Mouse (Mus musculus): ENCODE results near the gene Hbq1a. TPM values are rescaled to one million over a fixed set of nuclear protein-coding genes. Genes with fewer than 3 reads are reported as not detected.

The Hbq1a gene
- polyA plus RNA-seq (2017; shearing (Covaris generic)): not detected

DNA sequence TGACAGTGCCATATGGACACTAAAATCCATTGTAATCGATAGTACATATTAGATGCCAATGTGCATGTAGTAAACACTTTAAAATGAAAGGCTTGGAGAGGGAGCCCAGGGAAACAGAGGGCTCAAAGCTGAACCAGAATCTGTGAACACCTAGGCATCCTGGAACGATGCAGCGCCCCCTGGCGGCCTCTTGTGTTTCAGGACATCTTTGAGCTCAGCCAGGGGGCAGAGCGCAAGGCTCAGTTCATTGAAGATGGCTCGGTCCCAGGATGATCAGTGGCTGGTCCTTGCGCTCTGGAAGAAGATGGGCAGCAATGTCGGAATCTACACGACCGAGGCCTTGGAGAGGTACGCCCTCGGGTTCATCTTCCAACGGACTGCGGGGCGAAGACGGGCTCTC, at the start of gene Hbq1a:
Gene Hbq1a (plus strand): TSS at position 205 of the 400 bp plus-strand sequence.

DNA sequence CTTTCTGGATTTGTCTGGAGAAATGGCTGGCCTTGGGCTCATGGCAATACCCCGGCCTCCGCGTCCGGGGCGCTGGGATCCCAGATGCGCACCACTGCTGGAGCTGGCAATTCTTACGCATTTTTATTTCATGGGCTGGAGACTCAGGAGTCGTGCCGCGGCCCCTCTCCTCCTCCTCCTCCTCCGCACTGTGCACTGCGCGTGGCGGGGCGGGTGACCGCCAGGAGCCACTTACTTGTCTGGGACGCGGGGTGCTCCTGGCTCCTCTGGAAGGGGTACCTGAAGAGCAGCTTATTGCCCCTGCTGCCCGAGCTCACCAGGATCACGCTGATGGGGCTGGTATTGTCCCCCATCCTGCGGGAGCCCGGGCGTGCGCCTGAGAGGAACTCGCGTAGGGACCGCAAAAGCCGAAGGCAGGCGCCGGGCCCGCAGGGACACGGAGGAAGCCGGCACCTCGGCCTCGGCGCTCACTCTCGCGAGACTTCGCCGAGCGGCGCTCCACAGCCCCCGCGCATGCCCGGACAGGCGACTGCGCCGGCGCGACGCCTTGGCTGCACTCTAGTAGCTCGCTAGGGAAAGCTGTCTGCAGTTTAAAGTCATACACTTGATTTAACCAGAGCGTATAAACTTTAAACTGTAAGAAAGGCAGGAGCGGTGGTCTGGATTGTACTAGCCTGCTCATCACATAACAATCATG, 32.5 kb upstream of the Hbq1a start, which contains the start of gene Nprl3:
Gene Nprl3 (minus strand): TSS at position 520 of the 697 bp plus-strand sequence.

DNA sequence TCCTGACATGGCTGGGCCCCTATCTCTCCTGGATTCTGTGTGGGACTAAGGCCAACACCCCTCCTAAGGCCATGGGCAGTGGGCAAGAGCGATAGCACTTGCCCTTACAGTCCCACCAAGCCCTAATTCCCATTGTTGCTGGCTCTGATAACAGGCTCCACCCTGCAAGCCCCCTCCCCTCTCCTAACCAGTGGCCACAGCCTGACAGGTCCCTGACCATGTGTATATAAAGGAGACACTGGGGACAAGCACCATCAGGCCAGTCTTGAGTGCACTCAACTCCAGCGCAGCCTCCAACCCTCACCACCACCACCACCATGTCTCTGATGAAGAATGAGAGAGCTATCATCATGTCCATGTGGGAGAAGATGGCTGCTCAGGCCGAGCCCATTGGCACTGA, 23.5 kb upstream of the Hbq1a start, which contains the start of gene Hba-x:
Gene Hba-x (plus strand): TSS at position 54 of the 400 bp plus-strand sequence.

DNA sequence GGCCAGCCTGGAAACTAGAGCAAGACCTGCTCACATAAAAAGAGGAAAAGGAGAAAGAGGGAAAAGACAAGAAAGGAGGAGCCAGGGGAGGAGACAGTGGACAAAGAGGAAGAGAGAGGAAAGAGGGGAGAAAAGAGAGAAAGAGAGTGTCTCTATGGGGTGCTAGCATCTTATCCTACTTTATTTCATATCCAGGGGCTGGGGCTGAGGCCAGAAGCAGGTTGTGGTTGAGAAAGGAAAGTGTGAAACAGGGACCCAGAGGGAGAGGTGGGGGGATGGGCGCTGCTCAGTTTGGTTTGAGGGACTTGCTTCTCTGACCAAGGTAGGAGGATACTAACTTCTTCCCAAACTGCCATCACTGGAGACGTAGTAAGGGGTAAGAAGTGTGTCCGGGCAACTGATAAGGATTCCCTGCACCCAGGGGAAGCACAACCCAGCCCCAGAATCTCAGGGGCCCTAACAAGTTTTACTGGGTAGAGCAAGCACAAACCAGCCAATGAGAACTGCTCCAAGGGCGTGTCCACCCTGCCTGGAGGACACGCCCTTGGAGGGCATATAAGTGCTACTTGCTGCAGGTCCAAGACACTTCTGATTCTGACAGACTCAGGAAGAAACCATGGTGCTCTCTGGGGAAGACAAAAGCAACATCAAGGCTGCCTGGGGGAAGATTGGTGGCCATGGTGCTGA, 16.6 kb upstream of the Hbq1a start, which contains the start of gene Hba-a1:
Gene Hba-a1 (plus strand): TSS at position 421 of the 687 bp plus-strand sequence.

DNA sequence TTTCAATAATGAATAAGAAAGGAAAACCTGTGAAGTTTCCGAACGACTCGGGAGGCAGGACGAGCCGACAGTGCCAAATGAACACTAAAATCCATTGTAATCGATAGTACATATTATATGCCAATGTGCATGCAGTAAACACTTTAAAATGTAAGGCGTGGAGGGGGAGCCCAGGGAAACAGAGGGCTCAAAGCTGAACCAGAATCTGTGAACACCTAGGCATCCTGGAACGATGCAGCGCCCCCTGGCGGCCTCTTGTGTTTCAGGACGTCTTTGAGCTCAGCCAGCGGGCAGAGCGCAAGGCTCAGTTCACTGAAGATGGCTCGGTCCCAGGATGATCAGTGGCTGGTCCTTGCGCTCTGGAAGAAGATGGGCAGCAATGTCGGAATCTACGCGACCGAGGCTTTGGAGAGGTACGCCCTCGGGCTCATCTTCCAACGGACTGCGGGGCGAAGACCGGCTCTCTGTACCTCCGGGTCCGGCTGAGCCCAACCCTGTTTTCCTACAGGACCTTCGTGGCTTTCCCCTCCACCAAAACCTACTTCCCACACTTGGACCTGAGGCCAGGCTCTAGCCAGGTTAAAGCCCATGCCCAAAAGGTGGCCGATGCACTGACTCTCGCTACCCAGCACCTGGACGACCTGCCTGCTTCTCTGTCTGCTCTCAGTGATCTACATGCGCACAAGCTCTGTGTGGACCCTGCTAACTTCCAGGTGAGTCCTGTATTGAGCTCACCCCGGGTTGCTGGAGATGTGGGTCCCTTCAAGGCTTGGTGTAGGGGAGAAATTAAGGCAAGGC, 13.0 kb upstream of the Hbq1a start, which contains the start of gene Hbq1b:
Gene Hbq1b (plus strand): TSS at position 271 of the 798 bp plus-strand sequence.

DNA sequence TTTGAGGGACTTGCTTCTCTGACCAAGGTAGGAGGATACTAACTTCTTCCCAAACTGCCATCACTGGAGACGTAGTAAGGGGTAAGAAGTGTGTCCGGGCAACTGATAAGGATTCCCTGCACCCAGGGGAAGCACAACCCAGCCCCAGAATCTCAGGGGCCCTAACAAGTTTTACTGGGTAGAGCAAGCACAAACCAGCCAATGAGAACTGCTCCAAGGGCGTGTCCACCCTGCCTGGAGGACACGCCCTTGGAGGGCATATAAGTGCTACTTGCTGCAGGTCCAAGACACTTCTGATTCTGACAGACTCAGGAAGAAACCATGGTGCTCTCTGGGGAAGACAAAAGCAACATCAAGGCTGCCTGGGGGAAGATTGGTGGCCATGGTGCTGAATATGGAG, 3.7 kb upstream of the Hbq1a start, which contains the start of gene Hba-a2:
Gene Hba-a2 (plus strand): TSS at position 287 of the 400 bp plus-strand sequence.

DNA sequence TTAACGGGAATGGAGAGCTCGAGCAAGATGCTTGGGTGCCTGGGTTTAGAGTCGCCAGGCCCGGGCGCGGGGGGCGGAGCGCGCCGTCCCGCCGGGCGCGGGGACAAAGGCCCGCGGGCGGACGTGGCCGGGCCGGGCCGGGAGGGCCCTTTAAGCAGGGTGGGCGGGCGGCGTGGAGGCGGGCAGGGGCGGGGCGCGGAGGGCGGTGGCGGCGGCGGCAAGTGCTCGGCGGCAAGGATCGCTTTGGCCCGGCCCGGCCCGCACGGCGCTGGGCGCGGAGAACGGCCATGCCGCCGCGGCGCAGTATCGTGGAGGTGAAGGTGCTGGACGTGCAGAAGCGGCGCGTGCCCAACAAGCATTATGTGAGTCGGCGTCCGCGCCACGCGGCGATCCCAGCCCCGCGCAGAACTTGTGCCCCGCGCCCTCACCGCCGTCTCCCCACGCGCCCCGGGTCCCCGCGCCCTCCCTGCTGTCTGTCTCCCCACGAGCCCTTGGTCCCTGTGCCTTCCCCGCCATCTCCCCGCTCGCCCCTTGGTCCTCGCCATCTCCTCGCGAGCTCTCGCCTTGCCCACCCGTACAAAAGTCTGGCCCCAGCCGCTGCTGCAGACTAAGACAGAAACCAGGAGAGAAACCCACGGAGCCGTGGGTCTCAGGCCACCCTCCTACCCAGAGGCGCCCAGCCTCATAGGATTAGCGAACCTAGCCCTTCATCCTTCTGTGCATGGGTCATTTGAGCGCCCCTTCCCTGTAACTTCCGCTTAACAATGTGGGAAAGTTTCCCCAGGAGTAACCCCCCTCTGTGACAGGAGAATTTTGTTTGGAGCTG, 48.0 kb downstream of the Hbq1a start, which contains the start of gene Sh3pxd2b:
Gene Sh3pxd2b (plus strand): TSS at position 214 of the 826 bp plus-strand sequence.

Other genes with a start within 250 kb of the Hbq1a start
- gene Il9r, start 99.8 kb upstream of the Hbq1a start, polyA plus RNA-seq (2017; shearing (Covaris generic)): 18.3 TPM
- gene Snrnp25, start 94.7 kb upstream of the Hbq1a start, polyA plus RNA-seq (2017; shearing (Covaris generic)): 48.8 TPM
- gene Rhbdf1, start 77.8 kb upstream of the Hbq1a start, polyA plus RNA-seq (2017; shearing (Covaris generic)): 0.83 TPM
- 35.5 TPM for gene Mpg, start 73.6 kb upstream of the Hbq1a start, polyA plus RNA-seq (2017; shearing (Covaris generic))
- 70.8 TPM for gene Nprl3, start 32.4 kb upstream of the Hbq1a start, polyA plus RNA-seq (2017; shearing (Covaris generic))
- not detected for gene Hba-x, start 23.7 kb upstream of the Hbq1a start, polyA plus RNA-seq (2017; shearing (Covaris generic))
- 359 TPM for gene Hba-a1, start 16.6 kb upstream of the Hbq1a start, polyA plus RNA-seq (2017; shearing (Covaris generic))
- gene Hbq1b, start 13.1 kb upstream of the Hbq1a start, polyA plus RNA-seq (2017; shearing (Covaris generic)): not detected
- gene Hba-a2, start 3.6 kb upstream of the Hbq1a start, polyA plus RNA-seq (2017; shearing (Covaris generic)): 531 TPM
- 0.05 TPM for gene Sh3pxd2b, start 47.8 kb downstream of the Hbq1a start, polyA plus RNA-seq (2017; shearing (Covaris generic))
- gene Ubtd2, start 155.3 kb downstream of the Hbq1a start, polyA plus RNA-seq (2017; shearing (Covaris generic)): 3.7 TPM
- 2.7 TPM for gene Efcab9, start 232.0 kb downstream of the Hbq1a start, polyA plus RNA-seq (2017; shearing (Covaris generic))
- 333 TPM for gene Stk10, start 233.2 kb downstream of the Hbq1a start, polyA plus RNA-seq (2017; shearing (Covaris generic))